Mouse (Mus musculus) G1E (cell line): Measurements from ENCODE around the gene Lyrm1.

Experiments used
- CTCF ChIP-seq: IDR thresholded peaks from 2 replicates; pipeline ENCODE4 v1.5.1; 2012; ENCODE audit warnings: low read depth, low read length, inconsistent platforms, mixed read lengths
- GATA1 ChIP-seq: IDR thresholded peaks from 2 replicates; pipeline ENCODE4 v1.6.1; 2012; ENCODE audit warnings: borderline replicate concordance, low read length, inconsistent platforms, mixed read lengths
- TAL1 ChIP-seq: conservative IDR thresholded peaks from 2 replicates; pipeline ENCODE4 v1.6.1; 2012; ENCODE audit warnings: low read depth, low read length, inconsistent platforms, mixed read lengths

GRCm38 (mm10) chr7:119861335-119862091 is 34.1 kb upstream of the Lyrm1 start:
- no peak for TF ChIP-seq CTCF
- TF ChIP-seq TAL1 = no peak
- no peak for TF ChIP-seq GATA1
